Mouse (Mus musculus) telencephalon, adult 2 months (tissue): ENCODE measurements at regions not wholly inside any gene's neighbourhood (a gene's known extent, or its start where the extent isn't known, plus 50 kb on each side); places are given as distances from the start of the nearest gene placed in this dataset.
A peak's percentile ranks its signal among the peaks of the same experiment; 100 is the strongest.

Experiments
- DNase-seq: peaks from one replicate; pipeline ENCODE4 v3.0.0-alpha.2; 2011; ENCODE audit warnings: low read depth, low spot score

DNA sequence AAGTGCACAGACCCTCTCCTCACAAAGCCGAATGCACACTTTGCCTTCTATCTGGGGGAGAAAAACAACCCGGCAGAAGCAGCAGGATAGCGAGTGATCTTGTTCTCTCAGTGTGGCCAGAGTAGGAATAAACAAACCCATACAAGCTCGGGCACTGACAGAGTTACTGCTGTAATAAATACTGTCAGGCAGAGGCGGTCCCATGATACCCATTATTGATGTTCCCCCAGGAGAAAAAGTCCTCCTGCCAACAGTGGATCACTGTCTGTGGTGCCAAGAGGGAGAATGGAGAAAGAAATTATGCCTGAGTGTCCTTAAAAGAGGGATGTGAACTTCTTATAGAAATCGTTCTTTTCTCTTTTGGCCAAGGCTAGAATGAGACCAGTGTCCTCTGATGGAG lies 200.2 kb downstream of the Adra2a start:
- DNase-seq, result no peak

DNA sequence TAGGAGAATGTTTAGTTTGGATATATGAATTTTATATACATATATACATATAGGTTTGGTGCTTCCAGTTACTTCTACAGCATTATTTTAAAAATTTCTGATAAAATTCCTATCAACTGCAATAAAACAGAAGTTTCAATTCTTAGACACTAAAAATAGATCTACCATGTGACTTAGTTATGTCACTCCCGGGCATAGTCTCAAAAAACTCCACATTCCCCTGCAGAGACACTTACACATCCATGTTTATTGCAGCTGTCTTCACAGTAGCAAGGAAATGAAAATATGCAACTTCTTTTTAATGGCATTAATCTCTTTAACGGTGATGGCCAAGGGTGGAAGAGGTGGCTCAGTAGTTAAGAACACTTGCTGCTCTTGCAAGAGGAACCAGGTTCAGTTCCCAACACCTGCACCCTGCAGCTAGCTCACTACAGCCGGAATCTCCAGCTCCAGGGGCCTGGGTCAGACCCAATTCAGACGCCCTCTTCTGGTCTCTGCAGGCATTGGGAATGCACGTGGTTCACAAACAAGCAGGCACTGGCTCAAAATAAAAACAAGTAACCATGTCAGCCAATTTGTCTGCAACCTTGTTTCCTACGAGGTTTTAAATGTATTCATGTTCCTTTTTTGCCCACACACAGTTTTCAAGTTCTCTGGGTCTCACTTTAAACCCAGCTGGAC lies 204.4 kb downstream of the Adra2a start:
- no peak for DNase-seq

DNA sequence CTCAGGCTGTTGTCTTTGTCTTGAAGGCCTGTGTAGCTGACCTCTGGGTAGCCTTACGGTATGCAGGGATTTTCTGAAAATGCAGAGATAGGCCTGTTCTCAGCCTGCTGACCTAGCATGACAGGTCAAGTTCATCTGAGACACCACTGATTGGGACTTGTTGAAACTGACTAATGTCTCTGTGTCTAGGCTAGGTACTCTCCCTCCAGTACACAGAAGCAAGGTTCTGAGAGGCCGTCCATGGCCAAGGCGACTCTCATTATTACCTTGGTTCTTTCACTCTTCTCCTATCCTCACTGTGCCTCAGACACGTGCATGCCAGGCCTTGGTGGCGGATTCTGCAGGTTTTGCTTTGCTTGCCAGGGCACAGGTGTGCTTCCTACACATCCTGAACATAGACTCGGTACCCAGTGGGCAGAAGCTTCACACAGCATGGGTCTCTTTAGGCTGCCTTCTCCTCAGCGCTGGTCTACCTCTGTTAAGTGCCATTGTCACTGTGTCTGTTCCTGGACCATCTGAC lies 208.3 kb downstream of the Adra2a start:
- no peak for DNase-seq

DNA sequence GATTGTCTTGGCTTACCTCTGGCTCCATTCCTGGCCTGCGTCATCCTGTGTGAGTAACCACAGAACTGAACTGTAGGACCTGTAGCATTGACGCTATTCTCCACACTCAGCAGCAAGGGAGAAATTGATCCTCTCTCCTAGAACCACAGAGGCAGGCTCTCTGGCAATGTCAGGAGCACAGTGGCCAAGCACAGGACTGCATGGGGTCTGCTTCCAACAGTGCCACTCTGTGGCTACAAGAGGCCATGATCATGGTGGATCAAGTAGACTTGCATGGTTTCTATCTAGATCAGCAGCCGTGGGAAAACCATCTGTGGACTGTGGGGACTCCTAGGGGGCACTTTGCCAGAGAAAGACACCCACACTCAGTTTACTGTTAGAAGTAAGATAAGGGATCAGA lies 213.9 kb downstream of the Adra2a start:
- no peak for DNase-seq

DNA sequence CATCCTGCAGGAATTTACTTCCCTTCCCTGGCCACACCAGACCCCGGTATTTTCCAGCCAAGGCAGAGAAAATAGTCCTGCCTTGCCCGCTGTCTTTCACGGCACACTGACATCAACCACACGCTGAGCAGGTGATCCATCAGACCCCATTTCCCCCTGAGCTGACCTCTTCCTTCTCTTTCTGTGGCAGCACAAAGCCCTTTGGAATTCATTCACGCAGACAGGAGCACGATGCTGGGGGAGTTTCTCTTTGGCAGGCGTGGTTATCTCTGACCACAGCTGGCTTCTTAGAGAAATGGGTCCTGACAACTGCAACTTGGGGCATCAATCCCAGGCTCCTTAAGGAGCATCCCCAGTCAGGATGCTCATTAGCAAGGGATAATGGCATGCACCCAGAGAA lies 215.2 kb downstream of the Adra2a start:
- no peak for DNase-seq

DNA sequence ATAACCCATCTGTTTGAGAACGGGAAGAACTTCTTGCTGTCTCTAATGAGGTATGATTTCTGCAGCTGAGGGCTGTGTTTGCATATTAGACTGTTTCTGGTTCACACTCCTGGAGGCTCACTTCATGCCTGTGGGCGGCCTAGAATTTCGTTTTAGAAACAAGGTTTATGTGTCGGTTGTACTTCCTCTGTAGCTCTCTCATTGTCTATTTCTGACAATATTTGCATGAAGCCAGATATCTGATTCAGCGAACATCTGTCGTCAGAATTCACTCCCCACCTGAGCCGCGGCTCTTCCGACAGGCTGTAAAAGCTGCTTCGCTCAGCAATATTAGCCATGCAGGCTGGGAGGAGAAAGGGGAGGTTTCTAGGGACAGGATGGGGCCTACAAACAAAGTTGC lies 233.4 kb downstream of the Adra2a start:
- peak; percentile 65 for DNase-seq

DNA sequence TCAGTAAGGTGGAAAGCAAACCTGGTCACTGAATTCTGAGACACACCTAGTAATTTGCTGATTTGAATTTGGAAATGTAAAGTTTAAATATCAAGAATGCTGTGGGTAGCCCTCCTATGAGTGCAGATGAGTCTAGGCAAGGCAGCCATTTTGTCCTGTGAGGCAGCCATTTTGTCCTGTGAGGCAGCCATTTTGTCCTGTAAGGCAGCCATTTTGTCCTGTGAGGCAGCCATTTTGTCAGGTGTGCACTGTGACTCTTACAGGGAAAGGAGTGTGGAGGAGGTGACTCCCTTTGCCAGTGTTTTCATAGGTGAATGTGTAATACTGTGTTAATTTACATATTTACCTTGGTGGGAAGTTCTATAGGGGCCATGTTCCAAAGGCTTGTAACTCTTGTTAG lies 241.5 kb downstream of the Adra2a start:
- no peak for DNase-seq

DNA sequence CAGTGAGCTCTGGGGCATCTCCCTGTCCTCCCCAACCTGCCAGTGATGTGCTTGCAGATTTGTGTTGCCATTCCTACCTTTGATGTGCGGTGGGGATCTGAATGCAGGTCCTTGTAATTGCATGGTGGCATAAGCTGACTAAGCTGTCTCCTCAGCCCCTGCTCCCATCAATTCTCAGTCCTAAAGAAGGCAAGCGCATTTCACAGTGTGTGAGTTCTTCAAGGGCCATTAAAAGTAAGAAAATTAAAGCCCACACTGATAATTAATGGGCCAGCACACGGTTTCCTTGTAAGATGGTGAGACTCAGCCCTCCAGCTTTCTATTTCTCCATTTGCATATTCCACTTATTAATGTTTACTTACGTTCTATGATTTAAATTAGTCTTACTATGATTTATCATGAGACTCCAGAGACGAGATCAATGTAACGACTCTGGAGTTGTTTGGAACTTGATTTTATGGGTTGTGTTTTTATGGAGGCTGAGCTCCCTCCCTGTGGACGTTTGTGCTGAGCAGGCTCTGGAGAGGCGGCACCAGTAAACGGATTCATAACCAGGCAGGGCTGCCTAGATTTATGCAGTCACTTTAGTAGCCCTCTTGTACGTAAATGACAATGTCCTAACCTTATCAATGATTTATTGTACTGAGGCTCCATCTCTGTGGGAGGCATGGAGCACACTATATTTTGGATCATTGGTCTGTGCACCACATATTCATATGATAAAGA lies 253.9 kb downstream of the Adra2a start:
- DNase-seq, result no peak

DNA sequence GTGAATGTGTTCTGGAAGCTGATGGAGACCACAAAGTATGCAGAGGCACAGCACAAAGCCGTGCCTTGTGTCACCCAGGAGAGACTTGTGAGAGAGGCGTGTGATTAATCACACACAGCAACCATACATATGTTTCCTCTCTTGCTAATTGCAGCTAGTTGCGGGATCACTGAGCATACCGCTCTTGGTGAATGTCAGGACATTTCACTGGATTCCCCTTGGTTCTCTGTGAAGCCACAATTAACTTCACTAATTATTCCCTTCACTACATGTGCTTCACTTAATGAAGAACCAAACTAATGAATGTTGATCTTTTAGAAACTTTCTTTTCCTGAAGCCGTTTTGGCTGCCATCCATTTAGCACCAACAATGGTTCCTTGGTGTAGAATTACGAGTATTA lies 267.3 kb downstream of the Adra2a start:
- DNase-seq, result no peak

DNA sequence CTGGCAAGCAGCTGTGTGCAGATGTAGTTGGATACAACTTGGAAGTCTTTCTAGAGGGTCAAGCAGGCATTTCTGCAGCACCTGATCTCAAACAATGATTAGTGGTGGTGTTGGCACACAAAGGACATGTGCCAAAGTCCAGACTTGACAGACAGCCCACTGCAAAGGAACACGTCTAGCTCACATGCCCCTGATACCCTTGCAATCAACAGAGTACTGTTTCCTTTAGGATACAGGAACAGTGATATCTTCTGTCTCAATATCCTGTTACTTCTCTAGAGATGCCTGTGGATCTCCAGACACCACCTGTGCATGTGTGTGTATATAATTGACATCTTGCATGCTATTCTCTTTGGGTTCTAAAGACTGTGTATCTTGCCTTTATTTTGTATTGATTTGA lies 267.8 kb downstream of the Adra2a start:
- DNase-seq, result no peak

DNA sequence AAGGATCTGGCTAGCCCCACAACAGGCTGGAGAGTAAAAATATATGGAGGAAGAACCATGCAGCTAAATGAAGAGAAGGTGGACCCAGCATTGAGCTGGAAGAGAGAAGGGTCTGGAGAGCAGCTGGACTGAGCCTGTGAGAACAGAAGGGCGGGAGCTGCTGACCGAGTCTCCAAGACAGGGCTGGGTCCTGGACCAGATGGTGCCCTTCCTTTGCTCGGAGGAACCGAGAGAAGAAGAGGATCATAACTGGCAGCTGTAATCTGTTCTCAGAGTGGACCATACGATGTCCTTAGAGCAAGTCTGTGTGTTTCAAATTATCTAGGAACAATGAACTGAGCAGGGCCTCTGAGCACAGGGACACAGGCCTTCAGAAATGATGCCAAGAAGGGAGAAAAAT lies 279.3 kb downstream of the Adra2a start:
- DNase-seq, result no peak

DNA sequence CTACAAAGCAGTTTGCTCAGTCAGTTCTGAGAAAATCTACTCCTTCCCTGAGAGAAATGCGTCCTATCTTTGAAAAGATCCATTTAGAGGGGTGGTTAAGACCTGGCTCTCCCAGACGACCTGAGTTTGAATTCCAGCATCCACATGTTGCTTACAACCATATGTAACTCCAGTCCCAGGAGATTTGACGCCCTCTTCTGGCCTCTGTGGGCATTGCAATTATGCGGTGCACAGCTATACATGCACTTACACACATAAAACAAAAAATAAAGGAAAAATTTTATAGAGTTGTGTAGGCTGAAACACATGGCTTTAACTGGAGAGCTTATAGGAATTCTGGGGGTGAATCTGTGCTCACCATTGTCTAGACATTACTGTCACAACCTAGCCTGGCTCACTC lies 281.0 kb downstream of the Adra2a start:
- no peak for DNase-seq

DNA sequence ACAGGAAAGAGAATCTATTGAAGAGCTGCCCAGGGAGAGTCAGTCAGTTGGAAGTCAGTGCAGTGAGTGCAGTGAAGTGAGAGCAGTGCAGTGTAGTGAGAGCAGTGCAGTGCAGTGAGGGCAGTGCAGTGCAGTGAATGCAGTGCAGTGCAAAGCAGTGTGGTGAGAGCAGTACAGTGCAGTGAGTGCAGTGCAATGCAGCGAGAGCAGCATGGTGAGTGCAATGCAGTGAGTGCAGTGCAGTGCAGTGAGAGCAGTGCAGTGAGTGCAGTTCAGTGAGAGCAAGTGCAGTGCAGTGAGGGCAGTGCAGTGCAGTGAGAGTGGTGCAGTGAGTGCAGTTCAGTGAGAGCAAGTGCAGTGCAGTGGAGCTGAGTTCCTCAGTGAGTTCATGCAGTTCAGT lies 288.2 kb downstream of the Adra2a start:
- DNase-seq, result no peak

DNA sequence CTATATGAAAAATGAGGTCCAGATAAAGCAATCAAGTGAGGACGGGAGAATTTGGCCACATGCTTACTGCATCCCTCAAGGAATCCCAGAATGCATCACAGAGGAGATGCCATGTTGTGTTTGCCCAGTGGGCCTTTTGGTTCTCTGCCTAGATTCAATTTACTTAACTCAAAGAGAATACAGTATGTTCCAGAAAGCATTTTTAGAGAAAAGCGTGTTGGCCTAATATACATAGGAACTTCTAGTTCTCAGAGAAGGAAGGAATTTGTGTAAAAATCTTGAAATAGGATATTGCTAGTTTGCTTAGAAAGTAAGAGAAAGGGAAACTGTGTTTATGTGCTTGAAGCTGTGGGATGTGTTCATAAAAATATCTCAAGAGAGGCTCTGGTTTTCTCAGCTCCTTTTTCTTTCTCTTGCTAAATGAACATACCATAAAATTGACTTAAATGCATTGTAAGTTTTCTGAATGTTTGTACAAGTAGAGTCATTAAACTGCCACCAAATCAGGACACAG lies 296.9 kb downstream of the Adra2a start:
- peak; percentile 53 for DNase-seq

DNA sequence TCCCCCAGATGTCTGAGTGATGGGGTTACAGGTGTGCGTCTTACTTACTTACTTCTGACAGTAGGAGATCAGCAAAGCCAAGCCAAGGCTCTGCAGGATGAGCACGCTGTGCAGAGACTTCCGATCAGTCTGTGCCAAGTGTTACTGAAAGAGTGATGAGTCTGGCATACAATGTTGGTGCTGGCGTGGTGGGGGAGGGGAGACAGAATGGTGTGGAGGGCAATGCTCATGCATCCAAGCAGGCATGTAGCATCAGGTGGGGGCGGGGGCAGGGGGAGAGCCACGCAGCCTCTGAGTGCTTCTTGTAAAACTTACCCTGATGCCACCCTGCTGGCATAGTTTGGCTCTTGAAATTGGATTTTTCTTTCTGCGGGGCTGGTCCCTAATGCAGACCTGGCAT lies 315.8 kb downstream of the Adra2a start:
- DNase-seq, result no peak

DNA sequence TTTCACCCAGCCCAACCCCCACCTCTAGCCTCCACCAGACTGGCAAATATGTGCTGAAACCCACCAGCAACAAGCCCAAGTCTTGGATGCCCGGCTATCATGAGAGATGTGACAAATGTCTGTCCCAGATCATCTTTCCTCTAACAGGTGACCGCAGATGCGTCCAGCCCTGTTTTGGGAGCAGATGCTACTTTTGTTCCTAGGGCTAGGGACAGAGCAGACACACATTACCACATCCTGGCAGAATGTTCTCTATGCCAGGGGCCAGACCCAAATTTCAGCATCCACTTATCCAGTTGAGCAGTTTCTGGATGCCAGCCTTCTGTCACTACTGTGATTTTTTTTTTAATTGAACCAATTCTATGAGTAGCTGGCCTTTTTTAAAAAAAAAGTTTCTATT lies 316.7 kb downstream of the Adra2a start:
- no peak for DNase-seq

DNA sequence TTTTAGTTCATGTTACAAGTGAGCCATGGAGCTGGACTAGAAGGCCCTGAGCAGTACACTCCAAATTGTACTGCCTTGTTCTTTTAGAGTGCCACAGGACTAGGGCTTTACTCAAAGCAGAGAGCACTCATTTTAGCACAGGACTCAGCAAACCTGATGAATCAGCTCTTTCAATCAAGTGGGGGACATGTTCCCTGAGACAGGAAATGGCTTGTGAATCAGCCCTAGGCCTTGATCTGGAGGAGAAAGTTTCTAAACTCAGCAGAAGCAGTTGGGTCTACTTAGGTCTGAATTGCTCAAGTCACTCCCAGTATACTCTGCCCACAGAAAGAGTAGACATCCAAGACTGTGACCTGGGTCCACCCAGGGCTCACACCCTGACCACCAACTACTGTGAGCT lies 341.1 kb downstream of the Adra2a start:
- no peak for DNase-seq

DNA sequence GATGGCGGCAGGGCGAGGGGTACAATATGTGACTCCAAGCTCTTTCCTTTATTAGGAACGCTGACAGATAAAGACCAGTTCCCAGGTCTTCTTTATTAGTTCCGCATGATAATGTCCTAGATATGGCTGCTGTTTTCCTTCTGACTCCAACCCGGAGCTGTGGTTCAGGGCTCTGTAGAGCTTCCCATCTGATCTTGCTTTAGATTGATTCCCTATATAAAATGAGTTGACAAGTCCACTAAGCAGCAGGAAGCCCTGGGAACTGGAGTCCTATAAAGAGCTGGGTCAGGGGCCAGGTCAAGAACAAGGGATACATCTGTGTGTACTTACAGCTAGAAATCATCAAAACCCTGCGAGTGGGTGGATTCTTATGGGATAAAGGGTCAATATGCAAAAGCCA lies 347.5 kb downstream of the Adra2a start:
- DNase-seq, result no peak

DNA sequence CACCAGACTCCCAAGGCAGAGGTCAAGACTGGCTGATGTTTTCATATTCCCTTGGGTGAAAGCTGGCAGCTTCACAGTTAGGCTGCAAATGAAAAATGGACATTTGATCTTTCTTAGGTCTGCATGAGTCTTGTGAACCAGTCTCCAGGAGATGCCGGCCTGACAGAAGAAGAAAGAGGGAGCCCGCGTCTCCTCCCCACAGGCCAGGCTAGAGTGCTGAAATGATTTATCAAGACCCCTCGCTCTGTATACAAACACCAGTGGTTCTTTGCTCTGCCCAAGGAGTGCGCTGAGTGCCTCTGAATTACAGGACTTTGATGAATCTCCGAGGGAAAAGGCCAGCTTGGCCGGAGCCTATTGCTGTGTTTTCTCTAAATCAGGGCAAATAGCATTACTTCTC lies 355.7 kb downstream of the Adra2a start:
- DNase-seq, result no peak

DNA sequence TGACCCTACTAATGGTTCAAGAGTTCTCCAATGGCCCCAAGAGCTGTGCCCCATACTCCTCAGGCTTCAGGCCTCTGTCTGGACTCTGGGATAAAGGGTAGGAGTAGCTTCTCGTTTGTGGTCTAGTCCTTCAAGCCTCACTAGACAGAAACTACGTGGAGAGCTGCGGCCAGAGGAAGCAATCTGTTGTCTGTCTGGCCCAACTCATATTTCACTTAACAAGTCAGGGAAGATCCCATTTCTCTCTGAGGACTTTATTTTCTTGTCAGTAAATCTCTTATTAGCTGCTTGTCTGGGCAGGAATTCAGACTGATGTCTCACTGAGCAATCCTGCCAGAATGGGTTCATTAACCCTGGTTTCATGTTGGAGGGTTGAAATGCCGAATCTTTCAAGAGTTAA lies 364.0 kb downstream of the Adra2a start:
- DNase-seq, result no peak

DNA sequence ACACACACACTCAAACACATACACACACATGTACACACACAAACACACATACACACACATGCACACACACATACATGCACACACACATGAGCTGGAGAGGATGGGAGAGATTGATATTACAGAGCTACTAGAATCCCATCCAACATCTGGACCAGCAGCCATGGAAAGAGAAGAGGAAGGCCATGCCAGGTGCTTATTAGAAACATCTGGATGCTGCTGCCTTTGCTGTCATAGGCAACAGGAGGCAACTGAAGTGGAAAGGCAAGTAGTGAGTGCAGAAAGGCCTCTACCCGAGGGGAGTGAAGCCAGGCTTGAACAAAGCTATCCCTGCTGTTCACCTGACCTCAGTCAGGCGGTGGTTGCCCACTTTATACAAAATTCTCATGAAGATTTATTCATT lies 385.1 kb downstream of the Adra2a start:
- DNase-seq, result no peak

DNA sequence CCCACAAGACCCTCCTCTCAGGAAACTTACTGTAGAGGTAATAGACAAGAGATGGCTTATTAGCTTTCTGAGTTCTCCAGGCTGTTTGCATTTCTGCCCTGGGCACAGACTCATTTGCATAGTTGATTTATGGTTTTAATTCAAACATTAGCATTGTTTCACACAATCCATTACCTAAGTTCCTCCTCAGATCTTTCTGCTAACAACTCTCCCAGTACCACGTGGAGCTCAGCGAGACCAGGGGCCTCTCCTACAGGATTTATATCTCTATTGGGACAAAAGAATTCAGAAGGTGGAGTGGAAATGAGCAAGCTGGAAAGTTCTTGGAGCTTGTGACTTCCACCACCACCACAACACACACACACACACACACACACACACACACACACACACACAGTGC lies 396.8 kb downstream of the Adra2a start:
- no peak for DNase-seq
